Mouse (Mus musculus): ENCODE measurements around the gene Mcrip1.

GRCm38 (mm10) chr11:120578694-120579243, 29.2 kb upstream of the Mcrip1 start:
- TF ChIP-seq CTCF (IDR thresholded peaks at IDR 0.05; ENCODE audit: extremely low read depth, insufficient read length, insufficient replicate concordance, low read depth, low read length): no peak
- no peak for TF ChIP-seq POLR2A (IDR thresholded peaks at IDR 0.05; ENCODE audit: low read depth, low read length)

All from small intestine, adult 2 months (tissue).